Mouse (Mus musculus) left cerebral cortex, postnatal 4 days (tissue): ENCODE measurements around the gene Zfhx3. TPM values are rescaled to one million over a fixed set of nuclear protein-coding genes. Genes with fewer than 3 reads are reported as not detected.

Source experiments
- DNase-seq: peaks from one replicate; pipeline ENCODE4 v3.0.0-alpha.2; 2022
- intact Hi-C: fragments of 180-260 bp; cut with DNase I; formaldehyde crosslinking; loops from one replicate; pipeline ENCODE4 v1.15.1; 2025
- total RNA-seq, 2 experiments: library from RNA; stranded (reverse); gene quantifications; 2 replicates each; pipeline ENCODE4 v1.2.3; 2021

The Zfhx3 gene
- total RNA-seq, 2 experiments from 2014 or later = 5.0 to 5.7 TPM

DNA sequence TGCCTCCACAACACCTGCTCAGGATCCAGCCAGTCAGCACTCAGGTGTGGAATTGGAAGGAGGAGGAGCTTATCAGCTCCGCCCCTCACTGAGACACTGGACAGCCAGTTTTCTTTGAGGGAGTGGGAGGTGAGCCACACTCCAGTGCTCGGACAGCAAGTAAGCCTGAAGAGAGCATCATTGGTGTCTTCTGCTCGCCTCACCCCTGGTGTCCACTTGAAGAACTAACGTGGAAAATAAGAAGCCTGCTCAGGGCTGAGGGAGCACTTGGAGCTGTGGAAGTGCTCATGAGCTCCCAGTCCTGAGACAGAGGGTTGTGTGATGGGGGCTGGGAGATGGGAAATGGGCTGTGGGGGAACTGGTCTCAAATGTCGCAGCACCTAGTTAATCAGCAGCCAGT lies 988.2 kb downstream of the Zfhx3 start:
- DNase-seq = no peak
- intact Hi-C loops = no loop called here

DNA sequence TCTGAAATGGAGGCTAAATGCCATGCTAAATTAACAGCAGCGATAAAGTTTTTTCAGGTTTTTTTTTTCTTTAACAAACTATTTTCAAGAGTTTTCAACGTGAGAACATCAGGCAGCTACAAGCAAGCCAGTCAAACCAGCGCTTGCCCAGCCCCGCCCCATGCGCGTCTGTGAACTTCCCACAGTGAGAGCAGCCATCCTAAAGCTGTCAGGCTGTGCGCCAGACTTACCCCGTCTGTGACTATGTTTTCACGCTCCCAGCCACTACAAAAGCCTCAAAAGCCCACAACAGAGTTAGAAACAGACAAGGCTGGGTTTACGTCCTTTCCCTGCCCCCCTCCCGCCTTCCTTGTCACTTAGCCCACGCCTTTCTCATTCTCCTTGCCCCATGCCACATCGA lies 989.4 kb downstream of the Zfhx3 start:
- intact Hi-C loops = no loop called here
- DNase-seq = no peak

DNA sequence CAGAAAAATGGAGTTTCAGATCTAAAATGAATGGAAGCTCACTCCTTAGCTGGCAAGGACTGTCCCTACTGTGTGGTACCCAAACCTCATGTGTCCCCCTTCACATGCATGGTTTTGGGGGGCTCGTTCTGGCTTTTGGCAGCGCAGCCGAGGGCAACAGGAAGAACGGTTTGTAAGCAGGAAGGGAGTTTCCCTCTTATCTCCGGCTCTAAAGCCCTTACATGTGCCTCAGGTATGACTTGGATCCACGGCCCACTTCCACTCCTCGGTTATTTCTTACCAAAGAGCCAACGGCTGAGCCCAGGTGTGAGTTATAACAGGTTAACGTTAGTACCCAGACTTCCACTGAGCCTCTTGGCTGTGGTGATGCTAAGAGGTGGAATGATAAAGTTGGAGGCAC lies 990.3 kb downstream of the Zfhx3 start:
- intact Hi-C loops = no loop called here
- no peak for DNase-seq

DNA sequence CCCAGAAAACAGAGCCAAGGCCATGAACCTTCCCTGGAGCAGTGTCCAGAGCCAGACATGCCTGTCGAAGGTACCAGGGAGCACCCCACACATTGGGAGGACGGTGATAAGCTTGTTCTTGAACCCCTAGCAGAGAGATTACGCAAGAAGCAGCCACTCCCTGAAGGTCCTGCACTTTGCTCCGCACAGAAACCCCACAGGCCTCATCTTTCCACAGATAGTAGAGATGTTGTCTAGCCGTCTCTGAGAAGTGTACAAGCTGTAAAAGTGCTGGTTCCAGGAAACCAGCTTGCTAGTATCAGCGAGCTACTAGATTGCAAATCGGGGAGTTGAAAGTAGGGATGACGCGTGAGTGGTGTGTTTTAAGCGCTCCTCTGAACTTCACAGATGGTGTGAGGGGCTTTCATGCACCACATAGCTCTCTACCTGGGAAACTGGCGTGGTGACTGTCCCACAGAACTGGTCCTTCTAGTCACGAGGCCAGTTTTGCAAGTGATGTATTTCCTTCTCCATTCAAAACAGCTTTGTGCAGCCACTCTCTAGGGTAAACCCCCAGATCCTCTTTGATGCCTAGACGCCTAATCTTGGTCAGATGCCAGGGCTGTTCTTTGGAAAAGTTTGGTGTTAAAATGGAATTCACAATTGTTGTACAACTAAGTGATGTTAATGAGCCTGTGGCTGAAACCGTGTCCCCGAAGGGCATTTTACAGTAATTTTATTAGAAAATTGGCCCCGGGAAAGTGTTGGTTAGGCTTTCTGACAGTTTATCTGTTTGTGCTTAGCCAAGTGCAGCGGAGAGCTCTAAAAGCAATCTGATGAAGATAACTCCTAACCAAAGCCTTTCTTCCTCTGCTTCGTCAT lies 993.6 kb downstream of the Zfhx3 start:
- intact Hi-C loops = no loop called here
- DNase-seq = no peak

DNA sequence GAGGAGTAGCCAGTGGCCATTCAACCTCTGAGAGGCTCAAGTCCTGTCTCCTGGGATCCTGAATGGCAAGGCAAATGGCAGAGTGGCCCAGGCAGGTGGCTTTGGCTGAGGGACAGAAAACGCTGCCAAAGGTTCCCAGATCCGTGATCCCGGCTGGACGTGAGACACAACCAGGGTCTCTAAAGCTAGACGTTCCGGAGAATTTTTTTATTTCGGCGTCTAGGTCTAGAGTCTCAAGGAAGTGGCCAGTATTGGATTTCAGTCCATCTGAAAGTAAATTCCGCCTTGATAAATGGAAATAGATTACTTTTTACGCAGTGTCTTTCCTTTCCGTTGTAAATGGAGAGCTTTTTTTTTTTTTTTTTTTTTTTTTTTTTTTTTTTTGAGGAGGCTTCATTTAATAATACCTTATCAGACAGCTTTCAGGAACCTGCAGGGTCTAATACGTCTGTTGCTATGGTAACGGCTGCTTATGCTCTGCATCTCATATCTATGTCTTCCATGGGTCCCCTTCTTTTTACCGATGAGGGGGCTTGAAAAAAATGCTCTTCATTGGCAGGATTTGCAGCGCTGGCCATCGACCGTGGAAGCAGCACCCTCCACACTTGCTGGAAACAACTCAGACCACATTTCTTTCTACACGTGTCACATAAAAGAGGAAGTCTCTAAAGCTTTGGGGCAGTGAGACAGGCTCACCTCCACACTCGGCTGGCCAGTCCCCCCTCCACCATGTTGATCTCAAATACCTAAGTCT lies 994.4 kb downstream of the Zfhx3 start:
- no peak for DNase-seq
- intact Hi-C loops = no loop called here

DNA sequence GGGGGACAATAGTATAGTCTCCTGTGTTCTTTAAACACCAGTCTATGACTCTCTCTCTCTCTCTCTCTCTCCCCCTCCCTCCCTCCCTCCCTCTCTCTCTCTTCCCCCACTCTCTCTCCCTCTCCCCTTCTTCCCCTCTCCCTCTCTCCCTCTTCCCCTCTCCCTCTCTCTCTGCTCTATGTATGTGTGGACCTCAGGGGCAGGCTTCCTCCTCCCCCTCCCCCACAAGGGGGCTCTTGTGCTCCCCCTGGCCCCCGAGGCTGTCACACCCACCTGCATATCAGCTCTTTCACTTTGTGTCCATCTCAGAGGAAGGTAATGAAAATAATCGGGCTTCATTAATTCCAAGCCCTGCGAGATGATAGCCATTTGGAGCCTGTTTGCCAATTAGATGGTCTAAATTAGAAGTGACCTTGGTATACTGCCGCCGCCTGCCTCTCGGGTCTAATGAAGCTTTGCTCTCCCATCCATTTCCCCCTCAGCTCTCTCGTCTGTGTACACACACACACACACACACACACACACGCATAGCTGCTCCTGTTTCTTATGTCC lies 995.5 kb downstream of the Zfhx3 start:
- intact Hi-C loops = no loop called here
- DNase-seq = no peak

DNA sequence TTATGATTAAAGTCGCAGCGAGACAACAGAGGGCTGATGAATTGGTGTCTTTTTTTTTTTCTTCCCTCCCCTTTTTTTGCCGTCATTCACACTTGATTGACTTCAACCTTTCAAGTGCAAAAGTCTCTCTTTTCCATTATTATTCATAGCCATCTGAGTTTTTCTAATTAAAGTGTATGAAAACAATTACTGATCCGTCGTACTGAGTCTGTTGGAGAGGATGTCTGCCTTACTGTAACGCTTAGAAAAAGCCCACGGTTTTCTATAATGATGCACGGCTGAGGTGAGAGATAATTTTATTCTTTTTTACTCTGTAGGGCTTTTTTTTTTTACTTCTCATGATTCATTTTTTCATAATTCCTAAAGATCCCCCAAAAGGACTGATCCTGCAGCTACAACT lies 1000.2 kb downstream of the Zfhx3 start:
- no peak for DNase-seq
- intact Hi-C loops = no loop called here

DNA sequence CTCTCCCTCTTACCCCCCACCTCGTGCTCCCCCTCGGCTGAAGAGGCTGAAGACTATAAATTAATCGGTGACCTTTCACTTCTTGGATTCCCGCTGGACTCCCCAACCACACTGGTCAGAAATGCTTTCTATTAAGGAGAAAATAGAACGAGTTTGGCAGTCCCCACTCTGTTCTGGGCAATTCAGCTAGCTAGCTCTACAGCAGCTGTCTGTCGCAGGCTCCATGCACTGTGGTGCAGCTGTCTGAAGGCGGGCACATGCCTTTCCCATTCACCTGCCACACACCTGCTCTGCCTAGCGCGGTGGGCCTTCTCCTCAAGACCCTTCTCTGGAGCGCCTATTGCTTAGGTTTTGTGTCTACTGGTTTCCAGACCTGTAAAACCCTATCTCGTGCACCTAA lies 1000.7 kb downstream of the Zfhx3 start:
- no peak for DNase-seq
- intact Hi-C loops = no loop called here

DNA sequence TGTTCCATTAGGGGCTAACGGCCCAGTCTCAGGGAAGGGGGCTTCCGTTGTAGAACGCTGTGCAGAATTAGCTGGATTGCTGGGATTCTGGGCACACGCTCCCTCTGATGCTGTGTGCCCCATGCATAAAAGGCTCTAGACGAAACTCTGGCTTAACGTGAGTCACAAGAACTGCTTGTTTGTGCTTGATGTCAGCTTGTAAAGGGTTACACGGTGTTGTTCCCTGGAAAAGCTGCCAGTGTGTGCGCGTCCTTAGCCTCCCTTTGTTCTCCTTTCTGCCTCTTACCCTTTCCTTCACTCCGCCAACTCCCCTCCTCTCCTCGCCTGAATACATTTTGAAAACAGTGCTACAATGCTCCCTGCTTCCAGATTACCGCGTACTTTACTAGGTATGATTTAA lies 1001.9 kb downstream of the Zfhx3 start:
- DNase-seq = no peak
- intact Hi-C loops = no loop called here

DNA sequence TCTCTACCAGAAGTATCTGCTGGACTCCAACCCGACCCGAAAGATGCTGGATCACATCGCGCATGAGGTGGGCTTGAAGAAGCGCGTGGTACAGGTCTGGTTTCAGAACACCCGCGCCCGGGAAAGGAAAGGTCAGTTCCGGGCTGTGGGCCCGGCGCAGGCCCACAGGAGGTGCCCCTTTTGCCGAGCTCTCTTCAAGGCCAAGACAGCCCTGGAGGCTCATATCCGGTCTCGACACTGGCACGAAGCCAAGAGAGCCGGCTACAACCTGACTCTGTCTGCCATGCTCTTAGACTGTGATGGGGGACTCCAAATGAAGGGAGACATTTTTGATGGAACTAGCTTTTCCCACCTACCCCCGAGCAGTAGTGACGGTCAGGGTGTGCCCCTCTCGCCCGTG lies 1007.9 kb downstream of the Zfhx3 start:
- intact Hi-C loops = no loop called here
- no peak for DNase-seq

DNA sequence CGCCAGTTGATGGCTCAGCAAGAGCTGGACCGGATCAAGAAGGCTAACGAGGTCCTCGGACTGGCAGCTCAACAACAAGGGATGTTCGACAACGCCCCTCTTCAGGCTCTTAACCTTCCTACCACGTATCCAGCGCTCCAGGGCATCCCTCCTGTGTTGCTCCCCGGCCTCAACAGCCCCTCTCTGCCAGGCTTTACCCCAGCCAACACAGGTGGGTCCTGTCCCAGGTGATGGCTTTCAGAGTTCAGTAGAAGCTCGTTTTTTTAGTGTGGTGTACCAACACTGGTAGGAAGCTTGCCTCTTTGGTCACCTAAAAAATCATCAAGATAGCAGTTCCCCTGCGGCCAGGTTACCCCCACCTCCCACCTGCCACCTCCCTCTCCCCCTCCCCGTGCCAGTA lies 1009.1 kb downstream of the Zfhx3 start:
- intact Hi-C loops = no loop called here
- no peak for DNase-seq

DNA sequence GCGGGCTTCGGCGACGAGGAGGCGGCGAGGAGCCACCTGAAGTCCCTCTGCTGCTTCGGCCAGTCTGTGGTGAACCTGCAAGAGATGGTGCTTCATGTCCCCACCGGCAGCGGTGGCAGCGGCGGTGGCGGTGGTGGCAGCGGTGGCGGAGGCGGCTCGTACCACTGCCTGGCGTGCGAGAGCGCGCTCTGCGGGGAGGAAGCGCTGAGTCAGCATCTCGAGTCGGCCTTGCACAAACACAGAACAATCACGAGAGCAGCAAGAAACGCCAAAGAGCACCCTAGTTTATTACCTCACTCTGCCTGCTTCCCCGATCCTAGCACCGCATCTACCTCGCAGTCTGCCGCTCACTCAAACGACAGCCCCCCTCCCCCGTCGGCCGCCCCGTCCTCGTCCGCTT lies 1014.0 kb downstream of the Zfhx3 start:
- intact Hi-C loops = no loop called here
- no peak for DNase-seq

DNA sequence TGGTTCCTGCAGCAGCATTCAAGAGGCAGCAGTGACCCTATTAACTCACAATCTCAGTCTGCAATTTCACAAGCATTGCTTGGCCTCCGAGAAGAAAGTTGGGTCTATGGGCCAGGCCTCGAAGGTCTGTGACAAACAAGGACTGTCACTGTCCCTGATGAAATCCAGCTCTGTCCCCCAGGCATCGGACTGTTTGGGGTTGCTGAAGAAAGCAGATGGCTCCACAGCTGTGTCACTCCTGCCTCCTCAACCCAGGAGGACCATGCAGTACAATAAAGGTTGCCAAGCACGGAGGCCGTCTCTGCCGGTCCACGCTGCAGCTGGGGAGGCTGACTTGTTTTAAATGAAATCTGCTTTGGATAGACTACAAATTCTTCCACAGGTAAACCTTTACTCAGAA lies 1020.1 kb downstream of the Zfhx3 start:
- DNase-seq = no peak
- intact Hi-C loops = no loop called here

DNA sequence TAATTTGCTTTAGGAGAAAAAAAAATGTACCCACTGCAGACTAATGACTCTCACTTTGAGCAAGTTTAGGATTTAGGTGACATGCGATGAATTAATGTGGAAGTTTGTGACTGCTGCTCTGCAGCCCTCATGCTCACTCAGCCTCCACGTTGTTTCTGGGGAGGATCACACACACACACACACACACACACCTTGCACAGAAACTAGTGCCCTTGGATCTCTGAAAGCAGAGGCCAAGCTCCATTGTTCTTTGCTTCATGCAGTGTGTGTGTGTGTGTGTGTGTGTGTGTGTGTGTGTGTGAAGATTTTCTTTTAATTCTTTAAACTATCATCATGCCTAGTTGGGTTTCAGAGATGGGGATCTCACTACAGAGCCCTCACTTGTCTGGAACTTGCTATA lies 1020.7 kb downstream of the Zfhx3 start:
- no peak for DNase-seq
- intact Hi-C loops = no loop called here

DNA sequence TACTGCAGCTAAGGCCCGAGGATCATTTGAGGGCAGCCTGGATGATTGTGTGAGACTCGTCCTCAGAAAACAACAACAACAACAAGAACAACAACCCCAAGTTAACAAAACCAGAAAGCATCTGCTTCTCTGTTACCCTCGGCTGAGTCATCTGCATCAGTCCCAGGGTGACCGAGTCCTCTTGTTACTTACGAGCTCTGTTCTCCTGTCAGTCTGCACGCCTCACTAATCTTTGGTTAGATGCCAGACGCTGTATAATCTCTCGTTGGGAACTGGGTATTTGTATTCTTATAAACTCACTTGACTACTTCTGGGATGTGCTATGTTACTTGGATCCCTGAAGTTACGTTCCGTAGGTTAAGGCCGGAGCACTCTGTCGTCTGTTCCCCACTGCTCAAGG lies 1023.6 kb downstream of the Zfhx3 start:
- intact Hi-C loops = no loop called here
- no peak for DNase-seq

DNA sequence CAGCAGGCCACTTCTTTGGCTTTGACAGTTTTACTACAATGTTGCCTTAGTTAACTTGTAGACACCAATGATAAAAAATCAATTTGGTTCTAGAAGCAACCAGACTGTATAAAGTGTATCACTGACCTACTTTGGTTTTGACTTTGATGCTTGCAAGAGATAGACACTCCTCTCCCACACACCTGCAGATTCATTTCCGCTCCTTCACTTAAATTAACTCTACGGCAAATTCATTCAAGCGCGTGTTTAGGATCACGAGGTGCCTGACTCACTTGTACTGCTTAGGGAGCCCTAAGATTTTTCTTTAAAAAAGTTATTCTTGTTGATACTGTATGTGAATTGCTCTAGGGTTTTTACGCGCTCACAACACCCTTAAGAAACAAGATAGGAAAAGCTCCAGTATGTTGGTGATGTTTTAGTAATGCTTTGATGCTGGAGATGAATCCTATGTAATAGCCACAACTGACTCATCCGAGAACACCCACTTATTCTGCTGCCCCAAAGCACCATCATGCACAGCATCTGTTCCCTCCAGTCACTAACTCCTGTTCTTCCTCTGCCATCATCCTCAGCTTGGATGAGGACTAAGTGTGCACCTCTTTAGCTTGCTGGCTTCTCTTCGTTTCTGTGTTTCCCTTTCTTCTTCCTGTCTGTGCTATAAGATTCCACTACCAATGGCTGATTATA lies 1031.3 kb downstream of the Zfhx3 start:
- intact Hi-C loops = no loop called here
- DNase-seq = no peak

DNA sequence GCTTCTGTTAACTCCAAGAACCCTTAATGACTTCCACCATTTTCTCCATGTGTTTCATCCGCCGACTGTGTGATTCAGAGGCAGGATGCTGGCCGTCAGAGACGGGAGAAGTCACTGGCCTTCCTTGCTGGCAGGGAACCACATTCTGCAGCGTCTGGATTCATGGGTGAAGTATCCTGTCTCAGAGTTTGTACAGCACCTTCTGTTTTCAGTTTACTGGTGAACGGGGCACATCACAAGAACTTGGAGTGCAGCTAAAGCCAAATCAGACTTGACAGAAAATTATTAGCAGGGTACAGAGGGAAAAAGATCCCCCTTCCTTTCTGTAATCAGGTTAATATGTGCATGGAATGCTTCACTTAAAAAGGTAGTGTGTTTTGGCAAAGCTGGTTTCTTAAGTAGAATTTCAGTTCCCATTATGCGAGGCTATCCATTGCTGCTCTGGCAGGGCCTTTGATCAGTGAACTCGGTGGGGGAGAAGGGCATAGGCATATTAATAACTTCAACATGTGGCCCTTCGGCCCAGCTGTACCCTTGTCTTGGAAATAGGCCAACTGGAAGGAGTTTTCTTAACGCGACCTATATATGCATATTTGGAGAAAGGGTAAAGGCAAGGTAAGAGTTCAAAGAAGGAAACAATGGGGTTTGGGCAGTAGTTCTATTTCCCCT lies 1035.4 kb downstream of the Zfhx3 start:
- intact Hi-C loops = no loop called here
- DNase-seq = no peak

DNA sequence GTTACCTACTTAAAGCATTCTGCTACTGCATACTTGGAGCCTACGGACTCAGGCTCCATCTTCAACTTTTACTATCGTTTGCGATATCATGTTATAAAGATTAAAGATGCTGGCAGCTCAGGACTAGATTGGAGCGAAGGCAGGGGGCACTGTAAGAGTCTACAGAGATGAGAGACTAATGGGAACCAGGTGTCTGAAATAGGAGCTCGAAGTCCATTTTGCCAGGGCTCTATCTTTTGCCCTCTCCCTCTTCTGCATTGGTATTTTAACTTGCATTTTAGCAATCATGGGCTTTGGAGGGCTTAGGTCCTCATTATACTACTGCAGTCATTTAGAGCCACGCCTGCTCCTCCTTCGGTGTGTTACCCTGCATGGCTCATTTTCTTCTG lies 1035.9 kb downstream of the Zfhx3 start:
- intact Hi-C loops = no loop called here
- no peak for DNase-seq

DNA sequence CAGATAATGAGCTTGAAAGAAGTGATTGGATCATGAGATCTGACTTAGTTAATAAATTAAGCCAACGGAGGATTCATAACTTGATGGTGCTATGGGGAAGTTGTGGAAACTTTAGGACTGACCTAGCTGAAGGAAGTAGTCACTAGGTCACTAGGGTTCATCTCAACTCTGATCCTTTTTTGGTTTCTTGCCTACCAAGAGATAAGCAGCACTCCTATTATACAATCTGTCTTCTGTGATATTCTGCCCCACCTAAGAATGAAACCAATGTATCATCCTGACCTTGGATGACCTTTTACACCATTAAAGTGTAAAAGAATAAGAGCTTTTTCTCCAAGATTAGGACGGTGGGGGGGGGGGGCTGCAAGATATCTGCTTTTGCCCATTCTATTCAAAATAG lies 1042.5 kb downstream of the Zfhx3 start:
- intact Hi-C loops = no loop called here
- no peak for DNase-seq

DNA sequence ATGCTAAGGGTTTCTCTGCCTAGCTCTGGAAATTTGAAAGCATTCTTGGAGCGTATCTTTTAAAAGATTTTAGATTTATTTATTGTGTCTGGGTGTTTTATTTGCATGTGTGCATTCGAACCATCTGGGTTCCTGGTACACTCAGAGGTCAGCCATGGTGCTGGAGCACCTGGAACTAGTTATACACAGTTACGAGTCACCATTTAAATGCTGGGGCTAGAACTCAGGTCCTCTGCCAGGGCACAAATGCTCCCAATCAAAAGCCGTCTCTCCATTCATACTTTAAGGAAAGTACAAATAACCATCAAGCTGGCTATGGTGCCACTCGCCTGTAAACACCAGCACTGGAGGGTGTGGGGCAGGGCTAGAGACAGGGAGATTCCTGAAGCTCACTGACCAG lies 1047.4 kb downstream of the Zfhx3 start:
- DNase-seq = no peak
- intact Hi-C loops = no loop called here

DNA sequence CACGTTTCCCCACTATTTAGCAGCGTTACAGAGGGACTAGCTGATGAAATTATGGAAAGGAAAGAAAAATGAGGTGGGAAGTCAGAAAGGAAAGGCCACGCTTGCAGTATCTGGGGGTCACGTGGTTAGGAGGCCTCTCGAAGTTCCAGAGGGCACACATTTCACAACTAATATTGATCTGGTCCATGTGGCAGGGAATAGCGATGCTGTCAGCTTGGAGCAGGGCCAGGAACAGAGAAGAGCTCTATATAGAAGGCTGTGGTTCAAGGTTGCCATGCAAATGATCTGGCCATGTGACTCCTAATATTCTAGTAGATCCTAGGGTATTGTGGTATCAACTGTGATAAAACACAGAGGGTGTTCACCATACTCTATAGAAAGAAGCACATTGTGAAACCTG lies 1048.1 kb downstream of the Zfhx3 start:
- DNase-seq = no peak
- intact Hi-C loops = no loop called here
